Mouse (Mus musculus): ENCODE measurements around the gene Dusp1. TPM values are rescaled to one million over a fixed set of nuclear protein-coding genes. Genes with fewer than 3 reads are reported as not detected.

Dusp1 gene
- polyA plus RNA-seq, 1 experiment from 2014 or later = 31.5 TPM

DNA sequence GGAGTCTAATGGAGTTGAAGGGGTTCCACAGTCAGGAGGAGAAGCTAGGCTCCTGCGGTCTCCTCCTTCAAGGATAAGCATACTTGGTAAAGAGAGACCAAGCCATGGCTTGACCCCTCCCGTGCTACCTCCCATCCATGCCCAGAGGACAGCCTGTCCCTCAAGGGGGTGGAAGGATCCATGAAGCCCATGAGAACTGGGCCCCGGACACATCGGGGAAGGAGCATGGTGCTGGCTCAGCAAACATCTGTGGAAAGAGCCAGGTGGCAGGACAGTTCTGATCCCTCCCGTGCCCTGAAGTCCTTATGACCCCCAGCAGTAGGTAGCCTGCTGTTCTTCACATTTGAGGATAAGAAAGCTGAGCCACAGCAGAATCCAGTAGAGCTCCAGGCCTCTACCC, 98.5 kb downstream of the Dusp1 start:
- Histone ChIP-seq H3K9me3 (replicated peaks; ENCODE audit: low read length) (no peaks in the 10 kb centered on the region), H3K4me3 (replicated peaks; ENCODE audit: low read depth, low read length) (no peak overlapping the region), H3K4me1 (replicated peaks; ENCODE audit: insufficient read depth, low read length) (no peaks in the 10 kb centered on the region), H3K27me3 (ENCODE audit: insufficient read depth, low read length) (no peaks in the 10 kb centered on the region), H3K9ac (ENCODE audit: low read depth, low read length) (no peak overlapping the region), H3K4me2 (ENCODE audit: low read length) (no peak overlapping the region), H3K36me3 (ENCODE audit: insufficient read depth, low read length) (no peaks in the 10 kb centered on the region), H3K27ac (no peak overlapping the region)
- 90% methylated on average over 5 of the region's 5 CpGs for WGBS
- TF ChIP-seq CTCF (IDR thresholded peaks at IDR 0.05; ENCODE audit: low read depth) = no peak
- no peak for DNase-seq (ENCODE audit: low spot score)
- no peak for ATAC-seq (replicated peaks; ENCODE audit: low FRiP score, low read depth)

DNA sequence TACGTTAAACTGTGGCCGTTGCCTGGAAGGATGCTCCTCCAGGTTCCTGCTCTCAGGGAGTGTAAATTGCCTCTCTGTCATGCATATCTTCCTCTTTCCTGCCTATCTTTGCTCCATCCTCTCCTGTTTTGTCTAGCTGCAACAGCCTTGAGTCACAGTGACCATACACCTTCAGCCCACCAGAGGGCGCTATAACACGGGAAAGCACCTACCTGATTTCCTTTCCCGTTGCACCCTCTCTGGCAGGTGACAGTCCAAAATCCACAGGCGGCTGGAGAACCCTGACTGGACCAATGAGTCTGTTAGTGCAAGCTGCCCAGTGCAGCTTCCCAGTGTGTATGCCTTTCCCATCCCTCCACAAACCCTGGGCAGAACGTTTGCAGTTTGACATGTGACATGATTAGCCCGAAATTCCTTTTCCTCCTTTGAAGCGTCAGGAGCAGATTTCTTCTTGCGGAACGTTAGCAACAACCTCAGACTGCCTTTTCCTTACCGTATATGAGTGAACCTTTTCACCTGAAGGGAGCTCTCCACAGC, 99.2 kb downstream of the Dusp1 start:
- Histone ChIP-seq H3K9ac (ENCODE audit: low read depth, low read length) (no peak overlapping the region), H3K27me3 (ENCODE audit: insufficient read depth, low read length) (no peaks in the 10 kb centered on the region), H3K4me1 (replicated peaks; ENCODE audit: insufficient read depth, low read length) (no peaks in the 10 kb centered on the region; the same call in 1 of the 2 replicates), H3K4me3 (replicated peaks; ENCODE audit: low read depth, low read length) (no peak overlapping the region), H3K27ac (no peak overlapping the region), H3K9me3 (replicated peaks; ENCODE audit: low read length) (no peaks in the 10 kb centered on the region), H3K36me3 (ENCODE audit: insufficient read depth, low read length) (no peaks in the 10 kb centered on the region), H3K4me2 (ENCODE audit: low read length) (no peak overlapping the region)
- no peak for ATAC-seq (replicated peaks; ENCODE audit: low FRiP score, low read depth)
- 19% methylated on average over 12 of the region's 12 CpGs for WGBS
- peak; percentile 97 for TF ChIP-seq CTCF (IDR thresholded peaks at IDR 0.05; ENCODE audit: low read depth)
- DNase-seq (ENCODE audit: low spot score) = peak; percentile 73

DNA sequence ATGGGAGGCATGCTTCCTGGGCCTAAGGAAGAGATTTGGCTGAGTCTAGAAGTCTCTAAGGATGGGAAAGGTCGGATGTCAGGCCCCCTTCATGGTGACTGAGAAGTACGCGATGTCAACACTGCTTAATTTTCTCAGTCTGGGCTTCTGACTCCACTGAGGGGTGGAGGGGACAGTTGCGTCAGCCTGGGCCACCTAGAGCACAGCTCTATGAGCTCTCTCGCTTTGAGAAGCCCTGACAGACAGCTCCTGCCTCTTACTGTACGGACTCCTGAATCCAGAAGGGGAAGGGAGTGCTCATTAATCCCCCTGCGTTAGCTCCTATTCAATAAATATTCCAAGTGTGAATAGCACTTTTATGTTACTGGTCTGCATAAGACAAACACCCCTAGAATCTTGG, 103.9 kb downstream of the Dusp1 start:
- no peak for TF ChIP-seq CTCF (IDR thresholded peaks at IDR 0.05; ENCODE audit: low read depth)
- Histone ChIP-seq H3K9ac (ENCODE audit: low read depth, low read length) (no peak overlapping the region), H3K9me3 (replicated peaks; ENCODE audit: low read length) (no peaks in the 10 kb centered on the region), H3K4me2 (ENCODE audit: low read length) (no peak overlapping the region), H3K4me1 (replicated peaks; ENCODE audit: insufficient read depth, low read length) (peaks cover 5% of the 10 kb centered on the region; the same call in 1 of the 2 replicates), H3K36me3 (ENCODE audit: insufficient read depth, low read length) (no peaks in the 10 kb centered on the region), H3K4me3 (replicated peaks; ENCODE audit: low read depth, low read length) (no peak overlapping the region), H3K27me3 (ENCODE audit: insufficient read depth, low read length) (no peaks in the 10 kb centered on the region), H3K27ac (no peak overlapping the region)
- DNase-seq (ENCODE audit: low spot score) = no peak
- 51% methylated on average over 7 of the region's 7 CpGs for WGBS
- ATAC-seq (replicated peaks; ENCODE audit: low FRiP score, low read depth) = no peak

DNA sequence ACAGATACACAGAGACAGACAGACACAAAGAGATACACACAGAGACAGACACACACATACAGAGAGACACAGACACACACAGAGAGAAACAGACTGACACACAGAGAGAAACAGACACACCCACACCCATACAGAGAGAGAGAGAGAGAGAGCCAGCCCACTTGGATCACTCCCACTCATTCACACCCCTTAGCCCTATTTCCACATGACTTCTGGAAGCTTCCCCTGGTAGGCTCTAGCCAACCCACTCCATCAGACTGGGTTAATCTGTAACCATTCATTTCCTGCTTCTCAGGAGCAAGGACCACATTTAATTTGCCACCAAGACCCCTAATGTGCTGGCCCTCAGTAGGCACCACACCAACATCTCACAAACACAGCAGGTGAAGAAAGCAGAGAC, 104.4 kb downstream of the Dusp1 start:
- DNase-seq (ENCODE audit: low spot score) (peak; percentile 44), ATAC-seq (replicated peaks; ENCODE audit: low FRiP score, low read depth) (peak; percentile 61; the same call in 1 of the 2 replicates)
- Histone ChIP-seq H3K9me3 (replicated peaks; ENCODE audit: low read length) (no peaks in the 10 kb centered on the region), H3K36me3 (ENCODE audit: insufficient read depth, low read length) (no peaks in the 10 kb centered on the region), H3K9ac (ENCODE audit: low read depth, low read length) (no peak overlapping the region), H3K4me1 (replicated peaks; ENCODE audit: insufficient read depth, low read length) (peaks cover 5% of the 10 kb centered on the region; the same call in 1 of the 2 replicates), H3K27me3 (ENCODE audit: insufficient read depth, low read length) (no peaks in the 10 kb centered on the region), H3K27ac (no peak overlapping the region), H3K4me2 (ENCODE audit: low read length) (no peak overlapping the region), H3K4me3 (replicated peaks; ENCODE audit: low read depth, low read length) (no peak overlapping the region)
- no peak for TF ChIP-seq CTCF (IDR thresholded peaks at IDR 0.05; ENCODE audit: low read depth)

Small RNA genes lying within 50 kb of the gene (microRNA-seq; reads per million reads assigned to microRNA genes)
- gene Gm22420 = not detected

Other genes with a start within 250 kb of the Dusp1 start
- gene Neurl1b, start 147.3 kb downstream of the Dusp1 start, polyA plus RNA-seq (2015; fragmentation: Nextera tagmentation; extraction: Ambion mirVana) = 1.6 and 2.1 TPM in 2 replicates
- gene Ergic1, start 639 bp downstream of the Dusp1 start, polyA plus RNA-seq (2015; fragmentation: Nextera tagmentation; extraction: Ambion mirVana) = 103 and 107 TPM in 2 replicates
- 459 and 492 TPM in 2 replicates for gene Atp6v0e, start 101.1 kb upstream of the Dusp1 start, polyA plus RNA-seq (2015; fragmentation: Nextera tagmentation; extraction: Ambion mirVana)
- 13.8 and 17.6 TPM in 2 replicates for gene Crebrf, start 153.5 kb upstream of the Dusp1 start, polyA plus RNA-seq (2015; fragmentation: Nextera tagmentation; extraction: Ambion mirVana)
- 43.7 and 45.2 TPM in 2 replicates for gene Bnip1, start 218.9 kb upstream of the Dusp1 start, polyA plus RNA-seq (2015; fragmentation: Nextera tagmentation; extraction: Ambion mirVana)

Data from kidney, postnatal 0 days (tissue).